Mouse (Mus musculus) cerebellum, adult 2 months (tissue): ENCODE results near the gene Mtmr6. TPM values are rescaled to one million over a fixed set of nuclear protein-coding genes. Genes with fewer than 3 reads are reported as not detected.
A peak's percentile ranks its signal among the peaks of the same experiment; 100 is the strongest.
"Not testable (repeated sequence)": the region's sequence is repeated elsewhere in the genome, so short reads cannot be mapped to it uniquely, and the experiment has no call there.

Source experiments
- DNase-seq, 2 experiments: peaks; one replicate each; pipeline ENCODE4 v3.0.0; 2021
- H3K27ac ChIP-seq: fragments of 200-500 bp; 2 replicates; pipeline ENCODE4 v1.5.1; 2012; ENCODE audit warnings: low read length, control low read depth, inconsistent platforms; ENCODE audit not compliant: insufficient read depth
- H3K27me3 ChIP-seq: fragments of 200-500 bp; 2 replicates; pipeline ENCODE4 v1.6.1; 2012; ENCODE audit warnings: inconsistent platforms, mild to moderate bottlenecking, low read length, moderate library complexity; ENCODE audit not compliant: control insufficient read depth, insufficient read depth
- H3K4me1 ChIP-seq: fragments of 200-500 bp; 2 replicates; pipeline ENCODE4 v1.6.1; 2011; ENCODE audit warnings: low read length; ENCODE audit not compliant: control insufficient read depth, insufficient read depth
- H3K4me3 ChIP-seq: fragments of 200-500 bp; replicated peaks from 2 replicates; pipeline ENCODE3; 2011; ENCODE audit warnings: mild to moderate bottlenecking, low read depth, low read length, control low read depth; ENCODE audit not compliant: insufficient read depth
- CTCF ChIP-seq: fragments of 200-500 bp; IDR thresholded peaks from 2 replicates; pipeline ENCODE4 v1.5.1; 2011; ENCODE audit warnings: low read depth, mild to moderate bottlenecking, control low read depth, low read length, moderate library complexity, borderline replicate concordance; ENCODE audit not compliant: insufficient read depth
- POLR2A ChIP-seq: fragments of 200-500 bp; IDR thresholded peaks from 2 replicates; pipeline ENCODE4 v1.6.1; 2011; ENCODE audit warnings: low read length, control low read depth, borderline replicate concordance; ENCODE audit not compliant: insufficient read depth
- WGBS: fragments of 180-500 bp; shearing (Covaris S2); methylation state at CpG from one replicate; pipeline ENCODE4 v1.1.7; 2018; 5-methylcytosine and 5-hydroxymethylcytosine counted together
- polyA plus RNA-seq: library from polyadenylated mRNA; depleted of rRNA; stranded (reverse); fragments of >200 nt; gene quantifications from 2 replicates; pipeline ENCODE4 v1.2.3, GENCODE M21; 2012; rRNA removed

The Mtmr6 gene
- polyA plus RNA-seq, 1 experiment: 90.5 TPM

- H3K27ac ChIP-seq: no peak overlapping the region
- TF ChIP-seq CTCF: no peak
- no peak for TF ChIP-seq POLR2A
- no peak overlapping the region for H3K4me3 ChIP-seq
- H3K4me1 ChIP-seq: peaks cover 5% of the 10 kb centered on the region; the same call in 1 of the 2 replicates
- no peaks in the 10 kb centered on the region for H3K27me3 ChIP-seq
- no peak for DNase-seq
- 95% methylated on average over 2 of the region's 2 CpGs for WGBS
Measured at GRCm38 (mm10) chr14:60304441-60305220, 39.6 kb downstream of the Mtmr6 start.

DNA sequence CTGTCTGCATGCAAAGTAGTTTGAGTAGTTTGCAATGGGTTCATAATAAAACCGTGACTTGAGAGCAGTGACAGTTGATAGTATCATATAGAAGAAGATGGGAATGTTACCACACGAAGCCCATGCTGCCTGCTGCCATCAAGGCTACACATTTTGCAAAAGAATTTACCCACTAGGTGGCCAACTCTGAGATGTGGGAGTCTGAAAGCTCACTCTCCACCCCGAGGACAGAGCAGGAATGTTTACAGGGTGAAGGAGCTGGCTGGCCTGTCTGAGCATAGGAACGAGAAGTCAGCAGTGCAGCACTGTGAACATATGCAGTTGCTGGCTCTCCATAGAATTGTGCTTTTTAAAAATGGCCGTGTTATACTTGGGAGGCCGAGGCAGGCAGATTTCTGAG is 43.1 kb downstream of the Mtmr6 start:
- Histone ChIP-seq H3K27ac (no peak overlapping the region), H3K4me3 (no peak overlapping the region), H3K4me1 (no peaks in the 10 kb centered on the region), H3K27me3 (no peaks in the 10 kb centered on the region)
- WGBS: 62% methylated on average over 6 of the region's 6 CpGs
- DNase-seq: peak in 1 of 2 experiments; percentile 21
- TF ChIP-seq CTCF (no peak), POLR2A (no peak)

GRCm38 (mm10) chr14:60310691-60311090 is 45.7 kb downstream of the Mtmr6 start:
- H3K27me3 ChIP-seq: no peaks in the 10 kb centered on the region
- 4% methylated on average over 4 of the region's 4 CpGs for WGBS
- H3K4me1 ChIP-seq: no peaks in the 10 kb centered on the region
- DNase-seq: peak; percentile 42 to 71
- TF ChIP-seq POLR2A (no peak), CTCF (peak; percentile 13; the same call in 1 of the 2 replicates)
- H3K4me3 ChIP-seq: no peak overlapping the region
- H3K27ac ChIP-seq: no peak overlapping the region

DNA sequence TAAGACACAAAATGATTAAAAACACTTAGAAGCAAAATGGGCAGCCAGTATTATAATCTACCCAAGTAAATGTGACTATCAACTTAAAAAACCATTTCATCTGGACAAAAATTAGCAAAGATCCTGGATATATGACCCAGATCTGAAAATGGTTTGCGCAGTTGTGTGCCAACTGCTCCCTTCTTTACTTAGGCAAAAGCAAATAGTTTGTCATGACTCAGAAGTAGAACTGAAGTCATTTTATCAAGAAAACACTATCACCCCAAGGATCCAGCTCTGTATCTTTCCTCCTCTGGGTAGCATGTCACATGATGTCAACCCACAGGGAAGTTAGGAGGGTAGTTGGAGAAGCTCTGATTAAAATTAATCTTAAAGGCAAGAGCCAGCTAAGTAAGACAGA is 54.2 kb downstream of the Mtmr6 start:
- TF ChIP-seq POLR2A: no peak
- no peak for TF ChIP-seq CTCF
- 100% methylated on average over 1 of the region's 1 CpGs for WGBS
- Histone ChIP-seq H3K27me3 (no peaks in the 10 kb centered on the region), H3K4me3 (no peak overlapping the region), H3K4me1 (no peaks in the 10 kb centered on the region), H3K27ac (no peak overlapping the region)
- DNase-seq: no peak

DNA sequence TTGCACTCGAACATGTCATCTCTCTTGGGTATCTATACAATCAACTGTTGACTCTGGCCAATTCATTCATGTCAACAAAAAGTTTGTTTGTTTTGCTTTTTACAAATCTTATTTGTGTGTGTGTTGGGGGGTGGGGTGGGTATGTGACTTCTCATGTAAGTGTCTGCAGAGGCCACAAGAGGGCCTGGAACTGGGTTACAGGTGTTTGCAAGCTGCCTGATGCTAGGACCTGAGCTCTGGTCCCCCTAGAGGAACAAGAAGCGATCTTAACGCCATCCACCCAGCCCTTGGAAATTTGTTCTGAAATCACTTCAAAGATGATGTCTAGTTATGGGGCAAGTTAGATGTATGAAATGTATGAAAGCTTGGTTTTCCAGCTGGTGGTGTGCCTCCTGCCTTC is 55.8 kb downstream of the Mtmr6 start:
- TF ChIP-seq CTCF (no peak), POLR2A (no peak)
- 82% methylated on average over 3 of the region's 3 CpGs for WGBS
- no peak for DNase-seq
- H3K4me3 ChIP-seq: no peak overlapping the region
- no peaks in the 10 kb centered on the region for H3K27me3 ChIP-seq
- no peak overlapping the region for H3K27ac ChIP-seq
- H3K4me1 ChIP-seq: no peaks in the 10 kb centered on the region

GRCm38 (mm10) chr14:60340001-60340400 is 75.0 kb downstream of the Mtmr6 start:
- H3K4me1 ChIP-seq, DNase-seq, H3K27me3 ChIP-seq, H3K27ac ChIP-seq, H3K4me3 ChIP-seq: not testable (repeated sequence)
- WGBS: 63% methylated on average over 5 of the region's 5 CpGs

DNA sequence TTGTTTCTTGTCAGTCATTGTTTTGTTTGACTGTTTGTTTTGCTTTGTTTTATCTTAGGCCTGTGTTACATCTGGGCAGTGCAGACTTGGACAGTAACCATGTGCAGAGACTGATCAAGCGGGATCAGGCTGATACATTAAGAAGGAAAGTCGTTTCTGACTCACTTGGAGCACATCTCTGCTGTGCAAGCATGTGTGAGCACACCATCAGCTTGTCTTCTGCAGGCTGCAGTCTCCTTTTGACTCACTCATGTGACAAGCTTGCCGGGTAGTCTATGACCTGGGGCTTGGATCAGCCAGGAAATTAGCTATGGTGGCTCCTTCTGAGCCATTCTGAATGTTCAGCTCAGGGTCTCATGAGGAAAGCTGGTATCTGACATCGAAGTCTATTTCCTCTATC is 75.5 kb downstream of the Mtmr6 start:
- no peak for DNase-seq

DNA sequence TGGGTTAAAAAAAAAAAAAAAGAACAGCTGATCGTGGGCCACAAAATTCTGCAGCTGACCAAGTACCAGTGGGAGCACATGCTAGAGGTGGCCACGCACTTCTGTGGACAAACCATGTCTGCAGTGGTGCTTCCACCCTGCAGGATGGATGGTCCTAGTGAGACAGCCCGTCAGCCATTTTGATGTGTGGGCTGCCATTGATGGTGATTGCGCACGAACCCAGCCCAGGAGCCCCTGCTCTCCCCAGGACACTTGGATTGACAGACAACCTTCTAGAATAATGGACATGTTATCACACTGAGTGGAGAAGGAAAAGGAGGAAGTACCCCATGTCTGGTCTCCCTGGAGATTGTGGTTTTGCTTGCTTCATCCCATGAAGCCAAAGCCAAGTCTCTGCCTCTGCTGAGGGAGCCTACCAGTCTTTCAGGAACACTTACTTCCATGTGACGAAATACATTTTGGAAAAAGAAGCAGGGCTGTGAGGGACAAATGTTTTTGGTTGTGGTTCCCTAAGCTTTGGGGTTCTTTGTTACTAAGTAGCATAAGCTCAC is 80.4 kb downstream of the Mtmr6 start:
- TF ChIP-seq POLR2A: no peak
- TF ChIP-seq CTCF: no peak
- Histone ChIP-seq H3K27me3 (no peaks in the 10 kb centered on the region), H3K4me3 (no peak overlapping the region), H3K27ac (no peak overlapping the region), H3K4me1 (no peaks in the 10 kb centered on the region)
- DNase-seq: no peak
- 87% methylated on average over 6 of the region's 6 CpGs for WGBS

More for the DNA sequence above, 75.5 kb downstream of the Mtmr6 start:
- H3K4me1 ChIP-seq: no peaks in the 10 kb centered on the region
- H3K27ac ChIP-seq: no peak overlapping the region
- WGBS: 49% methylated on average over 4 of the region's 4 CpGs
- H3K4me3 ChIP-seq: no peak overlapping the region
- no peaks in the 10 kb centered on the region for H3K27me3 ChIP-seq
- TF ChIP-seq POLR2A (no peak), CTCF (no peak)

Other genes starting within 250 kb of the Mtmr6 start
- gene Atp8a2, start 68.0 kb upstream of the Mtmr6 start, polyA plus RNA-seq: 22.1 and 24.7 TPM in 2 replicates
- 0.05 TPM in 1 of 2 replicates, not detected in the other for gene Nupl1, start 13.8 kb upstream of the Mtmr6 start, polyA plus RNA-seq
- gene Gm49336, start 13.7 kb upstream of the Mtmr6 start, polyA plus RNA-seq: 34.4 and 38.3 TPM in 2 replicates
- 28.3 and 33.2 TPM in 2 replicates for gene Amer2, start 108.0 kb downstream of the Mtmr6 start, polyA plus RNA-seq